Mouse (Mus musculus) adrenal gland, postnatal 25 days (tissue): ENCODE data around the gene Atf2. TPM values are rescaled to one million over a fixed set of nuclear protein-coding genes. Genes with fewer than 3 reads are reported as not detected.
A peak's percentile ranks its signal among the peaks of the same experiment; 100 is the strongest.

Experiments
- DNase-seq: peaks from one replicate; pipeline ENCODE4 v3.0.0; 2021; ENCODE audit warnings: mixed read lengths
- total RNA-seq: library from RNA; stranded (reverse); gene quantifications from 2 replicates; pipeline ENCODE4 v1.2.3, GENCODE M21; 2021

Gene Atf2
- total RNA-seq, 1 experiment from 2014 or later, result 75.0 TPM

GRCm38 (mm10) chr2:73775683-73776310 lies 116.6 kb downstream of the Atf2 start:
- DNase-seq, result no peak

- peak; percentile 73 for DNase-seq
Measured at GRCm38 (mm10) chr2:73774786-73775682, 117.4 kb downstream of the Atf2 start, which contains the start of gene Chn1. Chn1 (minus strand) TSS chr2:73775346.

DNA sequence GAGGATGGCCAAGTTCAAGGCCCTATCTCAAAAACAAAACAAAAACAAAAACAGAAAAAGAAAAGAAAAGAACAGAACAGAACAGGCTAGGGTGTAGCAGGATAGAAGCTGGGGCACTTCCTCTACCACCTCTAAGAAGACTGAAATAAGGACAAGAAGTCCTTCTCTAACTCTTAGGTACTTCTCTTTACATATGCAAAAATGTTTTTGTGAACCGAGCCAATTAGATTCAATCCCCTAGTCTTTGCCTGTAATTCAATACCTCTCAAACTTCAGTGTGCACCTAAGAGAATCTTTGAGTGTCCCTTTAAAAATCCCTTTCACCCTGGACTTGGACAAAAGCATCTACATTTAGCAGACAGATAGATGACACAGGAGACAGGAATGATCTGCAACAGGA lies 119.5 kb downstream of the Atf2 start:
- DNase-seq, result no peak

DNA sequence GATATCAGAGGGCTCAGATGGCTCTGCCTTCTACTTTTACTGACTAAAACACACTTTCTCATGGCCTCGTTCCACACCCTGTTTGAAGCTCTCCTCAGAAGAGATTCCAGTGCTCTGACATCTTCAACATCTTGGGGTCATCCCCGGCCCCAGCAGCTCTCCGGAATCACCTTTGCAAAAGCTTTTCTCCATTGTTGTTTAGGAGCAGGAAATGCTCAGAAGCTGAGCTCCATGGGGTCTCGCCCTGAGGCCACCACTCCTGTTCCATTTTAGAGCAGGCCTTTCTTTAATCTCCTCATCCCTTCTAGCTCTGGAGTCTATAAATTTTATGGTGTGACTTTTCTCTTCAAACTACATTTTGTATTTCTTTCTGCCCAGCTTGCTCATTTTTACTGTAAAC lies 123.8 kb downstream of the Atf2 start:
- DNase-seq, result no peak

Other genes starting within 250 kb of the Atf2 start
- 11.3 and 13.2 TPM in 2 replicates for gene Chn1, start 117.3 kb downstream of the Atf2 start, total RNA-seq
- 728 and 886 TPM in 2 replicates for gene Atp5g3, start 18.7 kb upstream of the Atf2 start, total RNA-seq